Mouse (Mus musculus): ENCODE data around the gene Ifih1. TPM values are rescaled to one million over a fixed set of nuclear protein-coding genes. Genes with fewer than 3 reads are reported as not detected.
A peak's percentile ranks its signal among the peaks of the same experiment; 100 is the strongest.

Gene Ifih1
- 1 to 10 TPM; 3.9 to 5.5 TPM for total RNA-seq (2021)

DNA sequence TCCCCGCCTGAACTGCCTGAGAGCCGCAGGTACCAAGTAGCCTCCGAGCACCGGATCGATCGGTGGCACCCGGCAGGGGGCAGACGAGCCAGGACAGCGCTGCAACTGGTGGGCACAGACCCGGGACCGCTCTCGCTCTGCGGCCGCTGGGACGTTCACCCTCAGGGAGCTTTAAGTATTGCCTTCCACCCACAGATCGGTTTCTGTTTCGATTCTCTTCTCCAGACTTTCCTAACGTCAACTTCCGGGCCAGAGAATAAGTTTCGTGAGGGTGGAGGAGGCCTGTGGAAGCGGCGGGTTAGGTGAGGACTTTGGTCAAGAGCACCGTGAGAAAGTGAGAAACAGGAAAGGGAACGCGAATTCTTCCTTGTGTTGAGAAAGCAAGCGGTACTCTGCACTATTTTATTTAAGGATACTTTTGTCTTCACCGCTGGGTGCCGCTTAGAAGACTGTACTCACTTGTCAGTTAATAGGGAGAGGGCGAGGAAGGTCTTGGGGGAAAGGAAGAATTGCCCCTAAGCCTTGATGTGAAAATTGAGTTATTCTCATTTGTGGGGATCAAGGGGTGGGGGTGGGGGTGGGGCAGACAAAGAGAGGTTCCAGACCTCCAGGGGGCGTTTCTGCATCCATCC is at the start of gene Ifih1:
TSS of gene Ifih1 (minus strand) at position 242 of the 632 bp plus-strand sequence.
- peak; percentile 67 to 76 for DNase-seq
- intact Hi-C loops (cut with DNase I), result loop anchor here (5.0 kb wide), 1 partner anchor 806 kb away; no protein-coding TSS in a partner anchor

DNA sequence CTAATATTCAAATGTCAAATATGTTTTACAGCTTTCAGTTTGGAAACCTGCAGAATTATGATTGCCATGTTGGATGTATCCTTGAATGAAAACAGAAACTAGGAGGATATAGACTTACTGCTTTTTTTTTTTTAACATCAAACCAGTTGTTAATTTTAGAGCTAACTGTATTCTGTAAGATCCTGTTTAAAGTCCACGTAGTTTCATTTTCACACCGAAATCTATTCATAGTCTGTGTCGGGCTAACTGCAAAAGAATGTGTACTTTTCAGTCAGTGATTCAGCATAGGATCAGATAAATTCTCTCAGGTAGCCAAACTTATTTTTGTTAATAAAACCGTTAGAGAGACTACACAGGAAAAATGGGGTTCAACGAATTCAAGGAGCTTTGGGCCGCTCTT is 39.9 kb upstream of the Ifih1 start:
- no peak for DNase-seq
- intact Hi-C loops (cut with DNase I), result no loop called here

DNA sequence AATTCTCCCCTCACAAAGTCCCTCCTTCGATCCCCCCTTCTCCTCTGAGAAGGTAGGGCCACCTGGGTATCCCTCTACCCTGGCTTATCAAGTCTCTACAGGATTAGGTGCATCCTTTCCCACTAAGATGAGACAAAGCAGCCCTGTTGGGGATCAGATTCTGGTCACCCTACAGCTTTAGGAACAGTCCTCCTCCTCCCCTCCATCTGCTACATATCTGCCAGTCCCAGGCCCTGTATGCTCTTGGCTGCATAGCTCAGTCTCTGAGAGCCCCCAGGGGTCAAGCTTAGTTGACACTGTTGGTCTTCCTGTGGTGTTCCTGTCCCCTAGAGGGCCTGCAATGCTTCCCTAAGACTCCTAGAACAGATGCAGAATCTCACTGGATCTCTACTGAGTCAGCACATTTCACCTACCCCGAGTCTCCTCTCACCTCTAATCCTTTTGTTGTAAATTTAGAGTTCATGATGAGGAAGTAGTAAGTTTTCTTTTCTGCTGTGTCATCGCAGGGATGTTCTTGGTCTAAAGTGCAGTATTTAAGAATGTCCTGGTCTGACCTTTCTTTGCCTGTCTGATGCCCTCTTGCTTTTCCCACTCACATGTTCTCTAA is 39.0 kb upstream of the Ifih1 start:
- no peak for DNase-seq

DNA sequence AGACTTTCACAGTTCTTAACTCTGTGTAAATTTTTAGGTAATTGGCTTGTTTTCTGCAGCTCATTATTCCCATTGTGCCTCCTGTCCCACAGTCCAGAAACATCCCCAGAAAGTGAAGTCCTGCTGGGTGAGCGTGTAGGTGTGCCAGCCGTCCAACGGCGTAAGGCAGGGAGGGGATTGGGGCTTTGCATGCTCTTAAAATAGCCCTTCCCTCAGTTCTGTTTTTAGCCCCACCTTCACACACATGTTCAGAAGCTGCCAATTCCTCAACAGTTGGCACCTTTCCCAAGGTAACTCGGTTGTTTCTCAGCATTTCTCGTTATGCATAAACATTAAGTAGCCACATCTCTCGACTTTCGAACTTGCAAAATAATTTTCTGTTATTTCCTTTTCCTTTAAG is 35.6 kb upstream of the Ifih1 start:
- intact Hi-C loops (cut with DNase I), result no loop called here
- DNase-seq, result peak; percentile 69 to 70

More for the DNA sequence above, 39.0 kb upstream of the Ifih1 start:
- intact Hi-C loops (cut with DNase I), result no loop called here

DNA sequence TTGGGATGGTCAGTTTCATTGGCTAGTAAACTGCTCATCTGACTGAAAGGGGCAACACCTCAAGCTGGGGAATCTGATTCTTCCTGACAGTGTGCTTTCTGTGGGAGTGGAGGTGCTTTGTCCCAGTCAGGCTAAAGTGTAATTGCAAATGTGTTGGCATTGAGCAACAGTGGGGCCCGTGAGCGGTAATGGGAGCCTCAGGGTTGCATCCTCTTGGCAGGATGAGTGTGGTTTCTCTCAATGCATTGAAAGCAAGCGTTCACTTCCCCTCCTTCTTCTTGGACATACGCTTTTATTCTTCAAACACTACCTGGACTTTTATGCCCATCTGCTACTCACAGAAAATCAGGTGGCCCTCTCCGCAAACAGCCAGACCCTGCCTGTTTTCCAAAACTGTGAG is 26.7 kb upstream of the Ifih1 start:
- no peak for DNase-seq
- intact Hi-C loops (cut with DNase I), result no loop called here

DNA sequence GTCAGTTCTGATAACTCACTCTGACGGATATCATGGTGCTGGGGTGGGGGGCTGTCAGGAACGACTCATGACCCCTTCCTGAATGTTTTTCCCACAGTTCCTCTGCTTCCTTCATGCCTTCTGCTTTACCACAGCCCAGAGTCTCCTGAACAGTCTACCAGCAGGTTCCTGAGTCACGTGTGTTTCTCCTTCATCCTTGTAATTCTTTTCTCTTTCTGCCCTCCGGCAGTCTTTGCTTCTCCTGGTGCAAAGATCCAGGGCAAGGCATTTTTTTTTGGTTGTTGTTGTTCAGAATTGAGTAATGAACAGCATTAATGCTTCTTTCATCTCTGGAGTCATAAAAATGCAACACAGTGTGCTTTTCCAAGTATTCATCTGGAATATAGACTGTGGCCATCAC is 24.7 kb upstream of the Ifih1 start:
- intact Hi-C loops (cut with DNase I), result no loop called here
- DNase-seq, result no peak

DNA sequence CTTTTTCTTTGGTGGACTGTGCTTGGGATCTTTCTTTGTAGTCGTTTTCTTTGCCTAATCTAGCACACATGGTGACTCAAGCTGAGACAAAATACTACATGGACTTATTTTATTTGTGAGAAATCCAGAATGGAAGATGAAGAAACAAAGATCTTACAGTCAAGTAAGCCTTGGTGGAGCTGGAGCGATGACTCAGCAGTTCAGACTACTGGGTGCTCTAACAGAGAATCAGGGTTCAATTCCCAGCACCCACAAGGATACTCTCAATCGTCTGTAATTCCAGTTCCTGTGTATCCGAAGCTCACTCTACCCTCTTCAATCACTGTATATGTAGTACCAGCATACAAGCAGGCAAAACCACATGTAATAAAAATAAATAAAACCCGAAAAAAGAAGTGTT is 24.2 kb upstream of the Ifih1 start:
- no peak for DNase-seq

DNA sequence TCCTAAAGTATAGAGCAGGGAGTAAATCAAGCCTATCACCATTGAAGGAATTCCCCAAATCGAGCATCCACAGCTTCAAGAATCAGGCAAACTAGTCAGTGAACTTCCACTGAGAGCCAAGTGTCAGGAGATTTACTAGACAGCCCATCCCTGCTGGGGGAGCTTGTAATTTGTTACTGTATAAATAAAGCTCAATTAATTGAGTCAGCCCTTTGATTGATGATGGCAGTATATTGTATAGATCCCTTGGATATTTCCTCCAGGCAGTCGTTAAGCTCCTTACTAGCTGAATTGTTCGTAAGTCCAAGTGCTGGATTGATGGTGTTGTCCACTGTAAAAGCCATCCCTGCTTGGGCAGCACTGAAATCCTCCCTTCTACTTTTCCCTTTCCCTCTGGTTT is 23.8 kb upstream of the Ifih1 start:
- intact Hi-C loops (cut with DNase I), result no loop called here
- no peak for DNase-seq

More for the DNA sequence above, 24.2 kb upstream of the Ifih1 start:
- intact Hi-C loops (cut with DNase I), result no loop called here

DNA sequence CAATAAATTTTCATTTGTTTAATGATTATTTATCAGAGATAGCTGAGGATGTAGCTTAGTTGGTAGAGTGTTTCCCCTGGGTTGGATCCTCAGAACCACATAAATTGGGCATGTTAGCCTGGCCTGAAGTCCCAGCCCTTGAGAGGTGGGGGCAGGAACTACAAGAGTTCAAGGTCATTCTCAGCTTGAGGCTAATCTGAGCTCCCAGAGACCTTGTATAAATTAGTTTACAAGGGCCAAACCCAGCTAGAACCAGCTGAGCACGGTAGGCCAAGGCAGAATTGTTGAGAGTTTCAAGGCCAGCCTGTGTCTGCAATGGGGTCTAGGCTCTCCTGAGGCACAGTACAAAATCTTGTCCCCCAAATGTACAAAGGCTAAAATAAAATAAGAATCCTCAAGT is 19.5 kb upstream of the Ifih1 start:
- intact Hi-C loops (cut with DNase I), result no loop called here
- DNase-seq, result no peak

DNA sequence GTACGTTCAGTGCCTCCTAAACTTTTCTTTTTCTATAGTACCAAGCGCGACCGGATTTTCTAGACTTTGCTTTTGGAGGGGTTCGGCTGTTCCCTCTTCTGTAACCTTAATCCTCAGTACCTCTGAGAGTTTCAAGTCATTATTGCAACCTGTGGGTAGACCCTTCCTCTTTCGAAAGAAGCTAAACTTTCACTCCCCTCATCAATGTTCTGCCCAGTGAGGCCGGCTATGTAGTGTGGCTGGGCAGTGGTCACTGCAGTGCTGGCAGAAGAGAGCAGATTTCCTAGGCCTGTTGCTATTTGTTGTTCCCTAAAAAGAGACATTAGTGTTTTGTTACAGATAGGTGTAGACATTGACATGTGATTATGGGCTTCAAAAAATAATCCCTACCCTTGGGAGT is 18.8 kb upstream of the Ifih1 start:
- DNase-seq, result no peak
- intact Hi-C loops (cut with DNase I), result no loop called here

DNA sequence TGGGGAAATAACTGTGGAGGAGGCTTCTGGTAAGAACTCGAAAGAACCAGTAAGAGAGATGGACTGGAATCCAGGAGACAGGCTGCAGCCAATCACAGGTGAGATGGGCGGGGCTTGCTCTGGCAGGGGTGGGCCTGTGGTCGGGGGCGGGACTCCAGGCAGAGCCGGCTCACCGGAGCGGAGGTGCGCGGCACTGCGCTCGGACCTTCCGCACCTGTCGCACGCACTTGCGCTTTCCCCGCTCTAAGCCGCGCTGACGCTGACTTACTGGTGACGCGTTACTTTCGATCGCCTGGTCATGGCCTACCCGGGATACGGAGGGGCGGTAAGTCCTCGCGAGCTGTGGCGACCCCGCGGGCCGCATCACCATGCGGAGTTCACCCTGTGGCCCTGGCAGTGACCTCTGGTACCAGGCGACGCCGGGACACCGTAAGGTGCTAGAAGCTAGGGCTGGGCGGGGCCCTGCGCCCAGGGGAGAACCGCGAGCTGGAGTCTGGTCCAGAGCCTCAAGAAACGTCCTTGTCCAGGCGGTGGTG is 18.1 kb upstream of the Ifih1 start, which contains the start of gene Gca:
TSS of gene Gca (plus strand) at position 151 of the 536 bp plus-strand sequence.
- intact Hi-C loops (cut with DNase I), result no loop called here
- DNase-seq, result peak; percentile 84

DNA sequence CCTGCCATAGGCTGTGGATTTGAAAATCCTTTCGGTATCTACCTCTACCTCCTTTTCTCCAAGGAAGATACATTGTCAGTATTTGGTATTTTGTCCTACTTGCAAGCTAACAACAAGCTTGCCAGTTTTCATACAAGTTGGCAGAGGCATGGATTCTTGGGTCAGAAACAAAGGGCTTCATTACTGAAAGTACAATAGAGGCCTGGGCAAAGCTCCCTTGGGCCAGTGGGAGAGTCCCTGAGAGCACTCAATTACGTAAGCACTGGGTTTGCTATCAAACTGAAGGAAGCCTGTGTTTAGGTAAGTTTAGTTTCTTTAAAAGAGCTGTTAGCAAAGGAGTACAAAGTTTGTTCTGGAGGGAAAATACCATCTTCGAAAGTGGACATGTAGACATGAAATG is 16.5 kb upstream of the Ifih1 start:
- no peak for DNase-seq
- intact Hi-C loops (cut with DNase I), result no loop called here

DNA sequence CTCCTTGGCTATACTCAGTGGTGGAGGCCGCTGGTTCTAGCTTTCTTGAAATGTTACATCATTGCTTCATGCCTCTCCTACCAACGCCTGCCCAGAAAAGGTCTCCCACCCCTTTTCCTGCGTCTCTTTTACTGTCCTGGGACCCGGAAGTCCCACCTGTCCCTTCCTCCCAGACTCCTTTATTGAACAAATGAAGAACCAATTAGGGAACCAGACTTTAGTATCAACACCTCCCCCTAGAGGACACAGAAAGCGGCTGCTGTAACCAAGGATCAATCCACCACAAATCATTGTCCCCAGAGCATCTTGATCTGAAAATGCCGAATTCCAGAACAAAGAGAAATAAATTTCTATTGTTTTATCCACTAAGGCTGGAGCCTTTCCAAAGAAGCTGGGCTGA is 14.5 kb upstream of the Ifih1 start:
- no peak for DNase-seq
- intact Hi-C loops (cut with DNase I), result no loop called here

DNA sequence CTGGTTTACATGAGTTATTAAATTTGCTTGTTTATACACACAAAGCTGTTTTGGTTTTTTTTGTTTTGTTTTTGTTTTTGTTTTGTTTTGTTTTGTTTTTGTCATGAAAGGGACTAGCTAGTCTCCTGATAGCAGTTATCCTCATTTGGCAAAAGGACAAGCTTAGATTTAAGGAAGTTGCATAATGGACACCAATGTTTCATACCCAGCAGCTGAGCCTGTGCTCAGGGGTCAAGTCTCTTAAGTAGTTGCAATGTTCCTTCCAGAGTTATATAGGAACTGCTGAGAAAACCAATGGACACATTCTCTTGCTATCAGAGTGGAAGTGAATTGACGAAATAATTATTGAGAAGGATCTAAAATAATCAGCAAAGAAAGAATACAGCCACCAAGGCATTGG is 10.0 kb upstream of the Ifih1 start:
- no peak for DNase-seq
- intact Hi-C loops (cut with DNase I), result no loop called here

DNA sequence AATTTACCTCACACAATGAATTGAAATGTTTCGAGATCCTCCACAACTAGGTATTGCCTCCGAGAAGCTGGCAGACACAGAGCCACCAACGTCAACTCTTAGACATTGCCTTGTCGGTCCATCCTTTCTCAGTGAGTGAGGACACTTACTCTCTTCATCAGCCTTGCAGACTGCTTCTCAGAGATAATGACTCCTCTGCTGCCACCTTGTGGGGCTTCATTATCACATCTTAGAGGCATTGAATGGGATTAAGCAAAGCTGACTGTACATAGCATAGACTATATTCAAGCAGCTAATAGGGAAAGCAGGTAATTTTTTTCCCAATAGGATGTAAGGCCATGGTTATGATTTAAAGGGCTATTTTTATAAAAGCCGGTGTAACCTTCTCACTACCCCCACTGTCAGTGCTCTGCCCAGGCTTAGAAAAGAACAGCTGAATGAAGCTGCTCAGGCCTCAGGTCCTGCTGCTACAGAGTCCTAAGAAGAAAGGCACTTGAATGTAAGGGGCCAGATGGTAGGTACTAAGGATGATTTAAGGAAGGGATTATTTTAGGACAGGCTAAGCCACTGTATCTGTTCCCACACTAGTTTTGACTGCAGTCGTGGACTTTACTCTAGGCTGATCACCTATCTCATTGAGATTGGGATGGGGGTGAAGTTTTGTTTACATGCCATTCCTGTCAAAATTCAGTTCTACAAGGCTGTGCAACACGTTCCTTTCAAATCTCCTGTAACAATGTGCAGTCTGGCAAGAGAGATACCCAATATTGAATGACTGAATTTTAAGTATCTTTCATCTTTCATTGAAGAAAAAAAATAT is 8.7 kb upstream of the Ifih1 start:
- intact Hi-C loops (cut with DNase I), result no loop called here
- peak; percentile 49 to 65 for DNase-seq

DNA sequence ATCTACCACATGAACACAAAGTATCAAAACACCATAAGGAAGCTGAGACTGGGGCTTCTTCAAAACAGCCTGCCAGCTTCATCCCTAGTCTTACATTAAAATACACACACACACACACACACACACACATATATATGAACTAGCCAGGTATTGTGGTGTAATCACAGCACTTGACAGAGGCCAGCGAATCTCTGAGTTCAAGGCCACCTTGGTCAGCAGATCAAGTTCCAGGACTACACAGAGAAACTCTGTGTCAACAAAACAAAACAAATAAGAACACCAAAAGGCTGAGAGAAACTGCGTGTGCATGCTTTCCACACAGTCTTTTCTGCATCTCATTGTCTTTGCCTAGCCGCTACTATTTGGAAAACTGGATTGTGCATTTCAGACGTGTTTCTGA is 6.4 kb upstream of the Ifih1 start:
- intact Hi-C loops (cut with DNase I), result no loop called here
- DNase-seq, result no peak

DNA sequence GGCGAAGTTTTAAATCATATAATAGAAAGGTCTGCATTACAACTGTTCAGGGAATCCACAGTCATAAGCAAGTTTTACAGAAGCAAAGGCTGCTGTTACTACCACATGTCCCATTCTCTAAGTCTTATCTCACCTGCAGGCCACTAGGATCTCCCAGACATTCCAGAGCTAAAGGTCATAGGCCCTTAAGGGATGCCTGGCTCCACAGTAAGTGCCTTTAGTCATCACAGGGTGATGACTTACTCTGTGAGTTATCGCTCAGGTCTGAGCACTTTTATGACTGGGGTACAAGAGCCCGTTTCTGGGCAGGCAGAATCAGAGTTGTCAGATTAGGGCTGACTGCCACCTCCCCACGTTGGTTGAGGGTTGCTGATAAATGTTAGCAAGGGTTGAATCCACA is 5.8 kb upstream of the Ifih1 start:
- DNase-seq, result no peak
- intact Hi-C loops (cut with DNase I), result no loop called here

DNA sequence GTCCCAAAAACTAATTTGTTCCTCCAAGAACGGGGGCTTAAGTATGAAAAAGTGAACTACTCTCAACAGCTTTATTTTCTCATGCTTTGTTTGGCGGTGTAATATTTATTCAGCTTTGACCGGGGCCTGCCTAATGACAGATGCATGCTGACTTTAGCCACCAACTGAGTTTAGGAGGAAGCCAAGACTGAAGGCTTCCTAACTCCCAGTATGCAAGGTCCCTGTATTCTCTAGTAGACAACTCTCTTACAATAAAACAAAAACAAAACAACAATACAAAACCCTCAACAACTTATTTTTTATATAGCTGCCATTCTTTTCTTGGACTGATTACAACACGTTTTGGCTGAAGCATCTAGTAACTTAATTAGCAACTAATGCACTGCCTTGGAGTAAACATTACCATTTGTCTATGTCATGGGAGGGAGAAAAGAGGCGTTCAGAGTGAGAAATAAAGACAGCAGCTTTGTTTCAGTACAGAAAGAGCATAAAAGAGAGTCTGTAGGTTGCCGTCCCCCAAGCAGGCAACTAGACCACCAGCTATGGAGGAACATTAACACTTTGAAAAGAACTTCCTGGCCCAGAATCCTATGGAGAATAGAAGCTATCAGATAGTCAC is 725 bp upstream of the Ifih1 start:
- DNase-seq, result peak in 1 of 2 experiments; percentile 41
- intact Hi-C loops (cut with DNase I), result loop anchor here (5.0 kb wide), 1 partner anchor 806 kb away; no protein-coding TSS in a partner anchor

DNA sequence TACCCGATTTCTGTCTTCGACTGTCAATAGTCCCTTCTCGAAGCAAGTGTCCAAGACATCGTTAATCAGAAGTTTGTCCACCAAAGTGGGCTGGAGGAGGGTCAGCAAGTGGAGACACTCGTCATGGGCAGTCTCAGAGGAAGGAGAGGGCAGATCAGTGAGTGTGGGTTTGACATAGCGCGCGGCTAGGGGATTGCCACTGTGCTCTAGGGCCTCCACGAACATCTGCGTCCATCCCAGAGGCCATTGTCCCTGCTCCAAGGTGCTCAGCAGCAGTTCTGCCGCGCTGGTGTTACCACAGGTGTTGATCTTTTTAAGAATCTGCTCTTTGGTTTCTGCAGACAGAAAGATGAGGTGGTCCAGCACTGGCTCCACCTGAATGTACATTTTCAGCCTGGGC is 580 bp downstream of the Ifih1 start:
- DNase-seq, result peak; percentile 23 to 33
- intact Hi-C loops (cut with DNase I), result loop anchor here (5.0 kb wide), 1 partner anchor 807 kb away; no protein-coding TSS in a partner anchor

DNA sequence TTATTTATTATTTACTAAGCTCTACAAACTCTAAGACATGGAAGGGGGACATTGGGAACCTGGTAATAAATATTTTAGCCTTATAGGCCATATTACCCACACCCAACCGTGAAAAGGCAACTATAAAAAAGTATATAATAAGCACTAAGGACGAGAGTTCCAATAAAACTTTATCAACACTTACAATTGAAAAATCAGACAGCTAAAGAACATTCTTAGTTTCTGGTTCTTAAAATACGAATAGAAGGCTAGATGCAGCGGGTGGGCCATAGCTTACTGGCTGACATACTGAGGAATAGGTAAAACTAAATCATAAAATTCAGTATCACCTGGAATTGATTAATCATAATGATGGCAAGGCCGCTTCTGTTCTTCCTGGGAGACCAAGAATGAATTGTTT is 1.2 kb downstream of the Ifih1 start:
- DNase-seq, result no peak
- intact Hi-C loops (cut with DNase I), result loop anchor here (5.0 kb wide), 1 partner anchor 807 kb away; no protein-coding TSS in a partner anchor

All from heart, postnatal 10 days (tissue).